Mouse (Mus musculus): ENCODE measurements around the gene Tlr12.

- no peak for TF ChIP-seq CTCF (conservative IDR thresholded peaks at IDR 0.05; ENCODE audit: insufficient read depth, insufficient read length, low read depth, low read length)
- no peak for TF ChIP-seq POLR2A (IDR thresholded peaks at IDR 0.05; ENCODE audit: low read depth, low read length)
Measured at GRCm38 (mm10) chr4:128618246-128618911, at the start of gene Tlr12.
